Mouse (Mus musculus) yolk sac, embryonic 10.5 days (tissue): ENCODE measurements around the gene Col23a1.

Source experiments
- DNase-seq: peaks from one replicate; pipeline ENCODE4 v3.0.0-alpha.2; 2017; ENCODE audit warnings: low spot score

The Col23a1 gene

DNA sequence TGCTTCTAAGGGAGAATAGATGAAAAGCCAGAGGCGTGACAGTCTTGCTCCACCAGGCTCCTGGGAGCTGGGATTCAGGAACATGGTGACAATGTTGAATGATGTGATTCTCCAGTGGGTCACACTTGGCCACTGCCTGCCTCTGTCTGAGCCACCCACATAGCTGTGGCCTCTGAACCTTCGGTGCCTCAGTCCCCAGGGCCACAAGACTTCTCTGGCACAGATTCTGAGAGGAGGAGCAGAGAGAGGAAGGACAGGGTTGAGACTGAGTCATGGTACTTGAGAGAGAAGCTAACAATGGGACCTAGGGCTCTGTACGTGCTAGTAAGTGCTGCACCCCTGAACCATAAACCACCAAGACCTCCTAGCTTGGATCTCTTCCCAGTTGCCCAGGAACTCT, 141.6 kb downstream of the Col23a1 start:
- DNase-seq: no peak

GRCm38 (mm10) chr11:51431968-51432367, 142.2 kb downstream of the Col23a1 start:
- no peak for DNase-seq

DNA sequence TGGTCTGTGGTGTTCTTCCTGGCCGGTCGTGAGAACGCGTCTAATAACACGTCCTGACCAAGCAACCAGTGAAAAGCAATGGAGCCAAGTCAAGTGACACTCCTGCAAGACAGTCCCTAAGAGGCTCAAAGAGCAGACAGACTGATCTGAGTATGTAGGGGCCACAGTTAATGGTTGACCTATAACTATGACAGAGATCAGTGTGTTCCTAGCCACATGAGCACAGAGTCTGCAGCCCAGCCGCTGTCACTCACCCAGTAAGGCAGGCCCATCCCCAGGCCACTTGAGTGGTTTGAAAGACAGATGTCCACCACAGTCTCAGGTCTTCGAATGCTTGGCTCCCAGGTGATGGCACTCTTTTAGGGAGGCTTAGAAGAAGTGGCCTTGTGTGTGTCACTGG, 152.3 kb downstream of the Col23a1 start:
- peak; percentile 51 for DNase-seq

DNA sequence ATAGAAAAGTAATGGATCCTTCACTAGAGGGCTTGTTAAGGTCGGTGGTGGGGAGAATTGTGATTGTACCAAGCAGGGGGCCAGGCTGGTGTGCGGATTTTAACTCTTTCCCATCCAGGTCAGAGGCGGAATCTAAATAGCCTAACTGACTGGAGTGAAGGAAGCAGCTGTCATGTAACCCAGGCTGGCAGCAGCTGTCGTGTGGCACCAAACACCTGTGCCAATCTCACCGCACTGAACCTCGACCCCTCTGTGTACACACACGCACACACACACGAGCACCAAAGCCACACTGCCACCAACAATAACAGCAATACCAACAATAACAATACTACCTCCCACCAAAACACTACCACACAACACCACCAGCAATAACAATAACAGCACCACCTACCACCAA, 152.9 kb downstream of the Col23a1 start:
- DNase-seq: no peak

- DNase-seq: no peak
Measured at GRCm38 (mm10) chr11:51443818-51444217, 154.1 kb downstream of the Col23a1 start.

GRCm38 (mm10) chr11:51444649-51445048, 154.9 kb downstream of the Col23a1 start:
- no peak for DNase-seq

DNA sequence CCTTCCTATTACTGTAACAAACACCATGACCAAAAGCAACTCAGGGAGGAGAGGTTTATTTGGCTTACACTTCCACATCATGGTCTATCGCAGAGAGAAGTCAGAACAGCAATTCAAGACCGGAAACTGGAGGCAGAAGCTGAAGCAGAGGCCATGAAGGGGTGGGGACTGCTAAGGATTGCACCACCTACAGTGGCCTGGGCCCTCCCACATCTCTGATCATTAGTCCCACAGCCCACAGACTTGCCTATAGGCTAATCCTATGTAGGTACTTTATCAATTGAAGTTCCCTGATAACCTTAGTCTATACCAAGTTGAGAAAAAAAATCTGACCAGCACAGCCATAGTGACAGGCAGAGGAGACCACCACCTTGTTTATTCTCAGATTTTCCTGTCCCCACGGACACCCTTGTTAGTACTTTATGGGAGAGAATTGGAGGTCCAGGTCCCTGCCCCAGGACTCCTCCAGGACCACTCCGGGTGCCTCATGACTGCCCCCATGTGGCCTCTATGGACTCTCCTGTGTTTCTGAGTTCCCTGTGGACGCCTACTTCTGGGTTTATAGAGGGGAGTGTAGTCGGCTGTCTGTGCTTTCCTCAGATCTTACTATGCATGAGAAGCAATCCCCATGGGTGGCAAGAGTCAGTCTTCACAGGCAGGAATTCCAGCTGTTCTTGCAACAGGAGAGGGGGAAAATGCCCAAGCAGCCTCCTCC, 157.1 kb downstream of the Col23a1 start:
- DNase-seq: no peak

- DNase-seq: no peak
Measured at GRCm38 (mm10) chr11:51448256-51448655, 158.5 kb downstream of the Col23a1 start.

- DNase-seq: no peak
Measured at GRCm38 (mm10) chr11:51448680-51449079, 159.0 kb downstream of the Col23a1 start.

- no peak for DNase-seq
Measured at GRCm38 (mm10) chr11:51449881-51450280, 160.2 kb downstream of the Col23a1 start.

DNA sequence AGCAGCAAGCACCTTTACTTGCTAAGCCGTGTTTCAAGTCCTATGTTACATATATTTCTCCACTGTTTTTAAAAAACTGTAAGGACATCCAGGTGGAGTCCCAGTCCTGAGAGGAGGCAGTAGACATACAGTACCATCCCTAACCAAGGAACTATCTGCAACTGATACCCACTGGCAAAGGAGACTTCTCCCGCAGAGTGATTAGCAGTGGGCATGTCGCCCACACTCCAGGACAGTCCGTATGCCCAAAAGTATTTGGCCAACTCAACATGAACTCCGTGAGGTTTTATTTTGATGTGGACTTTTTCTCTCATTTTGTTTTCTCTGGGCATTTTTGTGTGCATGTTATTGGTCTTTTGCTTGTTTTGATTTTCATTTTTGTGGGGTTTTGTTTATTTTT, 161.6 kb downstream of the Col23a1 start:
- no peak for DNase-seq

DNA sequence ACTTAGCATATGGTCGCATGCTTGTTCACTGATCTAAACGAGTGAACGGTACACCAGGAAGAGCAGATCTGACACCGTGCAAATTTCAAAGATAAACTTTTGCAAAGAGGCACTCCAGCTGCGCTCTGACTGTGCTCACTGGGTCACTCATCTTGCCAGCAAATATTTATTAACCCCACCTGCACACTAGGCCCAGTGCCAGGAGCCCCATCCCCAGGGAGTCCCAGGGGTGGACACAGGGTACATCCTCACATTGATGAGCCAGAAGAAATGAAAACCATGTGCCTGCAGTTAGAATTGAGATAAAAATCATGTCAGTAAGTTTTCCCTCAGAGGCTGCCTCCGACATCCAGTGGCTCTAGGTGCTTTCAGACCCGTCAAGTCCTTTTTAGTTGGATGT, 162.2 kb downstream of the Col23a1 start:
- DNase-seq: no peak

GRCm38 (mm10) chr11:51453742-51454141, 164.0 kb downstream of the Col23a1 start:
- DNase-seq: no peak

- DNase-seq: no peak
Measured at GRCm38 (mm10) chr11:51455501-51455900, 165.8 kb downstream of the Col23a1 start.

GRCm38 (mm10) chr11:51457624-51458023, 167.9 kb downstream of the Col23a1 start:
- no peak for DNase-seq

DNA sequence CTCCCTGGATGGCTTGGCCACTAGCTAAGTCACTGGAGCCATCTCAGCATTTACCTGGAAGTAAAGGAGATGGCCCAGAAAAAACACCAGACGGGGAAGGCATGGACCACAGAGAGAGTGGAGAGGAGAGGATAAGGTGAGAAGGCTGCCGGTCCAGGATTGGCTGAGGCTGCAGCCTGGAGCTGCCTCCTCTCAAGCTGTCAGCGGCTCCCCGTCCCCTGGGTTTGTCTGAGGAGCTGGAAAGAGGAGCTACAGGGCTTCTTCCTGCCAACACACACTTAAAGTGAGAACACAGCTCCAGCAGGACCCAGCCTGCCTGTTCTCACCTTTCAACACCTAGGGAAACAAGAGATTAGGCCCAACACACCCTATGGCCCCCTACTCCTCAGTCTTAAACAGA, 168.9 kb downstream of the Col23a1 start:
- DNase-seq: peak; percentile 16

DNA sequence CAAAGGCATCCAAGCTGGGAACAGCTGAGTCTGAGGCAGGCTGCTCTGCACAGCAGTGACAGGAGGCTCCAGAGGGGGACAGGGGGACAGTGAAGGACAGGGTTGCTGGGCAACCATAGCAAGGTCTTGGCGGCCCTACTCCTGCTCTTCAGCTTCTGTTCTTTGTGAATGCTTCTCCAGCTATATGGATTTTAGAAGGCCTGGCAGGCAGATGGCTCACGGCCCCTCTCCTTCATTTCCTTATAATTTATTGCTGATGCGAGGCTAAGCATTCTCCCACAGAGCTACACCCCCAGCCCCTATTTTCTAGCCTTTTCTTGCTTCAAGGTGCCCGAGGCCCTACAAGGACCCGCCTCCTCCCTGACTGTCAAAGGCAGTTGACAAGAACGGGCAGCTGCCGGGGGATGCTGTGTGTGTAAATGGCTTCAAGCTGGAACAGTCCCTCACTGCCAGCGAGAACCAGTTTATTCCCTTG, 169.9 kb downstream of the Col23a1 start:
- DNase-seq: no peak

GRCm38 (mm10) chr11:51468737-51469136, 179.0 kb downstream of the Col23a1 start:
- DNase-seq: no peak

GRCm38 (mm10) chr11:51469341-51469831, 179.7 kb downstream of the Col23a1 start:
- DNase-seq: peak; percentile 27

GRCm38 (mm10) chr11:51470383-51471144, 180.8 kb downstream of the Col23a1 start:
- no peak for DNase-seq

DNA sequence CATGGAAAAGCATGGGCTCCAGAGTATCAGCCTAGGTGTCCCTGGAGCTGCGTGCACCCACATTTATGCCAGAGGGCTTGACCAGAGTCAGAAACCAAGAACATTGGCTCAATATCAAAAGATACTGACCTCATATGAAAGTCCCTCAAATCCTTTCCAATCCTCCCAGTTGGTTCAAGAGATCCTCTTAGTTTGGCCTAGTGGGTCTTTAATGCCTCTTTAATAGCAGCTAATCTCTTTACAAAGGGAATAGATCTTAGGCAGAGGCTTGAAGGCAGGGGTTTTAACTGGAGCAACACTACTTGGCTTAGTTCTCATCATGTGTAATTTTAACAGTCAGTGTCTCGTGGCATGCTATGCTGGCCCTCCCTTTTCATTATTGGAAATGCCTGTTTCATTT, 184.0 kb downstream of the Col23a1 start:
- DNase-seq: no peak

DNA sequence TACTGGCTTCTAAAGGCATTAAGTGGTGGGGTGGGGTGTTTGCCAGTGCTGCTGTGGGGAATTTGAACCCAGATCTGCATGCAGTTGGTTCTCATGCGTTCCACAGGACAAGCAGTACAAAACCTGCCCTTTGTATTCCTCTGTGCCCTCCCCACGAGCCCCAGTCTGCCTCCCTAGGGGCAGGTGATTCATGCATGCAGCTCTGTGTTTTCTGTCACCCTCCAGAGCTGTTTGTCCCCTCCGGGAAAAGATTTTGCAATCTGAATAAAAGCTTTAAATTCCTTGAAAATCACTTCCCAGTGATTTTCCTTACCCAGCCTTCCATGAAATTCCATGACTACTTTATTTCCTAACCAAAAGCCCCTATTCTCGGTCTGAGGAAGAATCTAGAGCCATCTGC, 186.8 kb downstream of the Col23a1 start:
- no peak for DNase-seq

- no peak for DNase-seq
Measured at GRCm38 (mm10) chr11:51477571-51477970, 187.9 kb downstream of the Col23a1 start.
